In genomic region chr11:118289037-118289511, GRCm38 (mm10) we compare ENCODE assay signal across 8 mouse cellular contexts. TPM values are rescaled to one million over a fixed set of nuclear protein-coding genes. Genes with fewer than 3 reads are reported as not detected.
DNase-seq lines count a peak whose midpoint lies in the region; ATAC-seq and TF ChIP-seq lines count a peak whose summit lies in the region.

No protein-coding gene starts in this region.

- no peaks in the 10 kb centered on the region for H3K9me3 ChIP-seq in heart, embryonic 12.5 days (replicated peaks)
- no peaks in the 10 kb centered on the region for H3K9me3 ChIP-seq in MEL (replicated peaks; ENCODE audit: insufficient read depth, low read length)
- no peaks in the 10 kb centered on the region for H3K9me3 ChIP-seq in embryonic facial prominence, embryonic 12.5 days
- H3K9me3 ChIP-seq in intestine, embryonic 16.5 days (ENCODE audit: control insufficient read depth, low read length) = no peaks in the 10 kb centered on the region
- H3K9me3 ChIP-seq in midbrain, embryonic 13.5 days = no peaks in the 10 kb centered on the region

- peaks cover 14% of the 10 kb centered on the region for H3K4me1 ChIP-seq in heart, embryonic 12.5 days (replicated peaks)
- peaks cover 0 to 14% of the 10 kb centered on the region in 2 experiments; a peak in 2 of 4 replicates for H3K4me1 ChIP-seq in MEL (ENCODE audit: control insufficient read depth in 1 of 2, insufficient read depth in 2 of 2, low read length in 2 of 2)
- H3K4me1 ChIP-seq in embryonic facial prominence, embryonic 12.5 days = peaks cover 13% of the 10 kb centered on the region
- H3K4me1 ChIP-seq in intestine, embryonic 16.5 days (ENCODE audit: control insufficient read depth, insufficient read depth, low read length) = peaks cover 15% of the 10 kb centered on the region
- H3K4me1 ChIP-seq in midbrain, embryonic 13.5 days (replicated peaks) = peaks cover 23% of the 10 kb centered on the region

- no peak for DNase-seq in heart, postnatal 14 days
- peak; percentile 87 for DNase-seq in MEL (ENCODE audit: low read depth, low spot score)
- no peak for DNase-seq in right cerebral cortex, postnatal 4 days
- no peak for DNase-seq in gastrocnemius, postnatal 10 days

- peak in 1 of 2 experiments; percentile 49; a peak in 1 of 4 replicates for TF ChIP-seq POLR2A in MEL (IDR thresholded peaks at IDR 0.05; ENCODE audit: control insufficient read depth in 1 of 2, insufficient read depth in 1 of 2, low read depth in 1 of 2, low read length in 2 of 2, poor library complexity in 1 of 2)

- no peak for TF ChIP-seq EP300 in MEL (IDR thresholded peaks at IDR 0.05; ENCODE audit: low read depth in 1 of 2, low read length in 2 of 2)

- H3K4me3 ChIP-seq in heart, embryonic 12.5 days = peak overlapping the region; percentile 75
- peak overlapping the region; percentile 84 to 91 for H3K4me3 ChIP-seq in MEL (ENCODE audit: control insufficient read depth in 1 of 2, insufficient read depth in 1 of 2, low read depth in 2 of 2, low read length in 2 of 2)
- H3K4me3 ChIP-seq in embryonic facial prominence, embryonic 12.5 days = peak overlapping the region; percentile 95
- peak overlapping the region; percentile 78 for H3K4me3 ChIP-seq in intestine, embryonic 16.5 days (ENCODE audit: low read length)
- peak overlapping the region; percentile 85 for H3K4me3 ChIP-seq in midbrain, embryonic 13.5 days (replicated peaks)

- ATAC-seq in heart, embryonic 12.5 days (ENCODE audit: insufficient number of reproducible peaks, low FRiP score) = no peak
- no peak for ATAC-seq in embryonic facial prominence, embryonic 12.5 days (ENCODE audit: insufficient number of reproducible peaks, insufficient read depth, low FRiP score, low TSS enrichment)
- ATAC-seq in intestine, embryonic 16.5 days = no peak
- no peak for ATAC-seq in midbrain, embryonic 13.5 days

- H3K36me3 ChIP-seq in heart, embryonic 12.5 days = peaks cover 37% of the 10 kb centered on the region
- peaks cover 0 to 11% of the 10 kb centered on the region in 2 experiments; a peak in 2 of 4 replicates for H3K36me3 ChIP-seq in MEL (ENCODE audit: control insufficient read depth in 1 of 2, insufficient read depth in 2 of 2, low read length in 2 of 2)
- peaks cover 33% of the 10 kb centered on the region for H3K36me3 ChIP-seq in embryonic facial prominence, embryonic 12.5 days
- peaks cover 25% of the 10 kb centered on the region for H3K36me3 ChIP-seq in intestine, embryonic 16.5 days (ENCODE audit: control insufficient read depth, insufficient read depth, low read length)
- H3K36me3 ChIP-seq in midbrain, embryonic 13.5 days = peaks cover 37% of the 10 kb centered on the region

- H3K27me3 ChIP-seq in heart, embryonic 12.5 days (replicated peaks) = no peaks in the 10 kb centered on the region
- peaks cover 0 to 5% of the 10 kb centered on the region in 2 experiments; a peak in 1 of 4 replicates for H3K27me3 ChIP-seq in MEL (ENCODE audit: control insufficient read depth in 1 of 2, insufficient read depth in 2 of 2, low read length in 2 of 2)
- H3K27me3 ChIP-seq in embryonic facial prominence, embryonic 12.5 days = no peaks in the 10 kb centered on the region
- H3K27me3 ChIP-seq in intestine, embryonic 16.5 days (replicated peaks; ENCODE audit: control insufficient read depth, insufficient read depth, low read length) = no peaks in the 10 kb centered on the region
- H3K27me3 ChIP-seq in midbrain, embryonic 13.5 days = no peaks in the 10 kb centered on the region

- peak overlapping the region; percentile 70; the same call in 1 of the 2 replicates for H3K27ac ChIP-seq in heart, embryonic 12.5 days (ENCODE audit: poor library complexity, severe bottlenecking)
- H3K27ac ChIP-seq in MEL (ENCODE audit: control insufficient read depth, low read depth, low read length) = peak overlapping the region; percentile 63
- peak overlapping the region; percentile 82 for H3K27ac ChIP-seq in embryonic facial prominence, embryonic 12.5 days
- 0 out of 2 replicates have a peak overlapping the region, but pooled peaks have one; percentile 74 for H3K27ac ChIP-seq in intestine, embryonic 16.5 days (ENCODE audit: low read length)
- peak overlapping the region; percentile 26; the same call in 1 of the 2 replicates for H3K27ac ChIP-seq in midbrain, embryonic 13.5 days

- TF ChIP-seq RAD21 in MEL (IDR thresholded peaks at IDR 0.05; ENCODE audit: low read depth, low read length) = no peak

- peaks cover 30% of the 10 kb centered on the region for H3K79me2 ChIP-seq in MEL (ENCODE audit: control insufficient read depth, insufficient read depth, low read length, poor library complexity)

- H3K4me2 ChIP-seq in heart, embryonic 12.5 days = peak overlapping the region; percentile 77
- H3K4me2 ChIP-seq in embryonic facial prominence, embryonic 12.5 days (replicated peaks) = peak overlapping the region; percentile 90
- peak overlapping the region; percentile 69 for H3K4me2 ChIP-seq in intestine, embryonic 16.5 days (ENCODE audit: low read depth, low read length)
- H3K4me2 ChIP-seq in midbrain, embryonic 13.5 days (replicated peaks) = peak overlapping the region; percentile 95

- WGBS in heart, embryonic 12.5 days = 2% methylated on average over 16 of the region's 16 CpGs
- 2% methylated on average over 16 of the region's 16 CpGs for WGBS in embryonic facial prominence, embryonic 12.5 days
- 1% methylated on average over 16 of the region's 16 CpGs for WGBS in intestine, embryonic 16.5 days
- 1% methylated on average over 16 of the region's 16 CpGs for WGBS in midbrain, embryonic 13.5 days

- peak overlapping the region; percentile 89 for H3K9ac ChIP-seq in heart, embryonic 12.5 days
- H3K9ac ChIP-seq in MEL (ENCODE audit: control insufficient read depth, low read depth, low read length, poor library complexity, severe bottlenecking) = peak overlapping the region; percentile 90
- peak overlapping the region; percentile 93 for H3K9ac ChIP-seq in embryonic facial prominence, embryonic 12.5 days
- H3K9ac ChIP-seq in intestine, embryonic 16.5 days (ENCODE audit: low read depth, low read length) = peak overlapping the region; percentile 87
- H3K9ac ChIP-seq in midbrain, embryonic 13.5 days (replicated peaks) = peak overlapping the region; percentile 92

- TF ChIP-seq CTCF in MEL (IDR thresholded peaks at IDR 0.05 in 2 of 3, conservative IDR thresholded peaks at IDR 0.05 in 1 of 3; ENCODE audit: control insufficient read depth in 1 of 3, insufficient read depth in 1 of 3, low read depth in 2 of 3, low read length in 3 of 3, poor library complexity in 1 of 3, severe bottlenecking in 1 of 3) = no peak

- intact Hi-C loops in heart, postnatal 14 days (cut with DNase I) = no loop called here

TF ChIP-seq in MEL, 35 proteins besides CTCF, POLR2A, EP300 and RAD21 (continues in another document):
- TF ChIP-seq SIN3A (IDR thresholded peaks at IDR 0.05; ENCODE audit: low read length) (peak; percentile 66; the same call in 1 of the 2 replicates), MYC (IDR thresholded peaks at IDR 0.05; ENCODE audit: low read depth, low read length) (peak; percentile 87), MXI1 (IDR thresholded peaks at IDR 0.05; ENCODE audit: low read depth, low read length) (peak; percentile 87), E2F4 (IDR thresholded peaks at IDR 0.05; ENCODE audit: borderline replicate concordance, low read depth, low read length) (no peak), MAX (IDR thresholded peaks at IDR 0.05; ENCODE audit: low read length) (peak; percentile 82; the same call in 1 of the 2 replicates), TBP (IDR thresholded peaks at IDR 0.05; ENCODE audit: low read depth, low read length) (peak; percentile 46; the same call in 1 of the 2 replicates), USF1 (IDR thresholded peaks at IDR 0.05; ENCODE audit: low read depth, low read length) (peak; percentile 81), KAT2A (conservative IDR thresholded peaks at IDR 0.05; ENCODE audit: low read depth, low read length) (no peak), NRF1 (IDR thresholded peaks at IDR 0.05; ENCODE audit: insufficient read depth, low read depth, low read length, poor library complexity, severe bottlenecking) (0 out of 2 replicates have a peak, but pooled peaks have one; percentile 0)

RNA-seq across cellular contexts. Expression of gene Usp36, which starts 1.0 kb away (rescaled TPM):
- 14.8 and 16.2 TPM in 2 replicates for polyA plus RNA-seq in heart, embryonic 12.5 days (2016; fragmentation: Nextera tagmentation; extraction: Ambion mirVana)
- total RNA-seq in heart, postnatal 14 days (2021) = 10 to 100 TPM; 14.4 to 15.6 TPM
- 21.3 and 24.8 TPM in 2 replicates for total RNA-seq in MEL (2012; rRNA removed)
- 10 to 100 TPM; 50.7 to 89.6 TPM for polyA plus RNA-seq in MEL (2012; ENCODE audit: insufficient read depth in 1 of 2, insufficient read length in 2 of 2, low read depth in 1 of 2, low replicate concordance in 2 of 2, missing spikeins in 1 of 2)
- 21.3 and 22.2 TPM in 2 replicates for polyA plus RNA-seq in embryonic facial prominence, embryonic 12.5 days (2016; fragmentation: Nextera tagmentation; extraction: Ambion mirVana)
- 15.9 TPM in 2 replicates for polyA plus RNA-seq in intestine, embryonic 16.5 days (2015; fragmentation: Nextera tagmentation; extraction: Ambion mirVana)
- 16.3 and 16.8 TPM in 2 replicates for polyA plus RNA-seq in midbrain, embryonic 13.5 days (2015; fragmentation: Nextera tagmentation; extraction: Ambion mirVana)
- total RNA-seq in gastrocnemius, postnatal 10 days (2021) = 10 to 100 TPM in 1 of 2 experiments, 1 to 10 TPM in 1; 9.7 to 14.1 TPM

RNA-seq across cellular contexts. Expression of gene Cyth1, which starts 40.7 kb away (rescaled TPM):
- polyA plus RNA-seq in heart, embryonic 12.5 days (2016; fragmentation: Nextera tagmentation; extraction: Ambion mirVana) = 20.6 and 21.1 TPM in 2 replicates
- total RNA-seq in heart, postnatal 14 days (2021) = 10 to 100 TPM; 56.4 to 60.9 TPM
- 12.0 and 13.6 TPM in 2 replicates for total RNA-seq in MEL (2012; rRNA removed)
- polyA plus RNA-seq in MEL (2012; ENCODE audit: insufficient read depth in 1 of 2, insufficient read length in 2 of 2, low read depth in 1 of 2, low replicate concordance in 2 of 2, missing spikeins in 1 of 2) = 10 to 100 TPM in 1 of 2 experiments, not detected in 1; 13.2 TPM
- polyA plus RNA-seq in embryonic facial prominence, embryonic 12.5 days (2016; fragmentation: Nextera tagmentation; extraction: Ambion mirVana) = 20.4 and 21.5 TPM in 2 replicates
- 9.6 and 9.8 TPM in 2 replicates for polyA plus RNA-seq in intestine, embryonic 16.5 days (2015; fragmentation: Nextera tagmentation; extraction: Ambion mirVana)
- polyA plus RNA-seq in midbrain, embryonic 13.5 days (2015; fragmentation: Nextera tagmentation; extraction: Ambion mirVana) = 22.3 and 30.7 TPM in 2 replicates
- total RNA-seq in gastrocnemius, postnatal 10 days (2021) = 10 to 100 TPM; 26.4 to 30.7 TPM

RNA-seq across cellular contexts. Expression of gene Cep295nl, which starts 53.2 kb away (rescaled TPM):
- polyA plus RNA-seq in heart, embryonic 12.5 days (2016; fragmentation: Nextera tagmentation; extraction: Ambion mirVana) = 0.23 and 0.24 TPM in 2 replicates
- total RNA-seq in heart, postnatal 14 days (2021) = 1 to 10 TPM in 1 of 2 experiments, under 1 TPM in 1; 1.00 to 2.0 TPM
- not detected in 2 replicates for total RNA-seq in MEL (2012; rRNA removed)
- polyA plus RNA-seq in MEL (2012; ENCODE audit: insufficient read depth in 1 of 2, insufficient read length in 2 of 2, low read depth in 1 of 2, low replicate concordance in 2 of 2, missing spikeins in 1 of 2) = not detected
- polyA plus RNA-seq in embryonic facial prominence, embryonic 12.5 days (2016; fragmentation: Nextera tagmentation; extraction: Ambion mirVana) = 0.60 and 0.70 TPM in 2 replicates
- 0.20 and 0.24 TPM in 2 replicates for polyA plus RNA-seq in intestine, embryonic 16.5 days (2015; fragmentation: Nextera tagmentation; extraction: Ambion mirVana)
- polyA plus RNA-seq in midbrain, embryonic 13.5 days (2015; fragmentation: Nextera tagmentation; extraction: Ambion mirVana) = 0.17 and 0.22 TPM in 2 replicates
- total RNA-seq in gastrocnemius, postnatal 10 days (2021) = 1 to 10 TPM; 1.2 to 2.7 TPM

Comparison
In these comparisons a context has a peak if more than half of its experiments do, and no peak if none do; other contexts are left out.
1. H3K27ac ChIP-seq: peak in every context shown above with its lines; median percentile 82 in embryonic facial prominence, embryonic 12.5 days; 74 in intestine, embryonic 16.5 days; 70 in heart, embryonic 12.5 days; 63 in MEL; 26 in midbrain, embryonic 13.5 days.